Mouse (Mus musculus) adrenal gland, postnatal 36 days (tissue): ENCODE measurements around the gene Krt35. TPM values are rescaled to one million over a fixed set of nuclear protein-coding genes. Genes with fewer than 3 reads are reported as not detected.

ENCODE experiments used
- DNase-seq, 2 experiments: peaks; one replicate each; pipeline ENCODE4 v3.0.0; 2021; ENCODE audit warnings: mixed read lengths in 1 of 2
- long read RNA-seq, 2 experiments: library from polyadenylated mRNA; stranded (forward); transcript quantifications; one replicate each; pipeline ENCODE4 v2.0.0; 2021; ENCODE audit warnings: borderline sequencing depth in 2 of 2
- total RNA-seq, 2 experiments: library from RNA; stranded (reverse); gene quantifications; 2 replicates each; pipeline ENCODE4 v1.2.3; 2021

Gene Krt35
- not detected for total RNA-seq
- long read RNA-seq, experiment 1, result 0 reads
- long read RNA-seq, experiment 2, result 0 reads

- DNase-seq, result no peak
Observed at GRCm38 (mm10) chr11:100096141-100096540, at the start of gene Krt35. TSS of gene Krt35 (minus strand) at chr11:100096241.

GRCm38 (mm10) chr11:100145104-100145503, 49.1 kb upstream of the Krt35 start:
- no peak for DNase-seq

GRCm38 (mm10) chr11:100140966-100141365, 44.9 kb upstream of the Krt35 start:
- no peak for DNase-seq

GRCm38 (mm10) chr11:100139391-100139790, 43.4 kb upstream of the Krt35 start:
- no peak for DNase-seq

- DNase-seq, result no peak
Observed at GRCm38 (mm10) chr11:100138809-100139208, 42.8 kb upstream of the Krt35 start.

GRCm38 (mm10) chr11:100137693-100138092, 41.7 kb upstream of the Krt35 start:
- DNase-seq, result no peak

GRCm38 (mm10) chr11:100136559-100136958, 40.5 kb upstream of the Krt35 start:
- no peak for DNase-seq

GRCm38 (mm10) chr11:100135731-100136130, 39.7 kb upstream of the Krt35 start, which contains the start of gene Krt15:
TSS of gene Krt15 (minus strand) at chr11:100135928.
- DNase-seq, result no peak

GRCm38 (mm10) chr11:100124901-100125300, 28.9 kb upstream of the Krt35 start:
- no peak for DNase-seq

- no peak for DNase-seq
Observed at GRCm38 (mm10) chr11:100121466-100121865, 25.4 kb upstream of the Krt35 start, which contains the start of gene Krt13. TSS of gene Krt13 (minus strand) at chr11:100121566.

GRCm38 (mm10) chr11:100120331-100120730, 24.3 kb upstream of the Krt35 start:
- no peak for DNase-seq

GRCm38 (mm10) chr11:100113742-100114029, 17.6 kb upstream of the Krt35 start:
- DNase-seq, result peak; percentile 51 to 64

GRCm38 (mm10) chr11:100112935-100113741, 17.1 kb upstream of the Krt35 start:
- no peak for DNase-seq

- DNase-seq, result no peak
Observed at GRCm38 (mm10) chr11:100105576-100106122, 9.6 kb upstream of the Krt35 start, which contains the start of gene Krt36. TSS of gene Krt36 (minus strand) at chr11:100105626.

- DNase-seq, result no peak
Observed at GRCm38 (mm10) chr11:100102693-100103429, 6.8 kb upstream of the Krt35 start.

GRCm38 (mm10) chr11:100100391-100100790, 4.3 kb upstream of the Krt35 start:
- no peak for DNase-seq

GRCm38 (mm10) chr11:100097819-100098218, 1.8 kb upstream of the Krt35 start:
- DNase-seq, result no peak

GRCm38 (mm10) chr11:100088378-100089025, 7.5 kb downstream of the Krt35 start:
- no peak for DNase-seq

- DNase-seq, result no peak
Observed at GRCm38 (mm10) chr11:100087861-100088260, 8.2 kb downstream of the Krt35 start, which contains the start of gene Krt32. TSS of gene Krt32 (minus strand) at chr11:100088226.

GRCm38 (mm10) chr11:100073873-100074272, 22.2 kb downstream of the Krt35 start:
- no peak for DNase-seq

- no peak for DNase-seq
Observed at GRCm38 (mm10) chr11:100067293-100068036, 28.6 kb downstream of the Krt35 start.
